Mouse (Mus musculus) cerebellum, postnatal 4 days (tissue): ENCODE data around the gene Ptprd.

Source experiments
- DNase-seq, 2 experiments: peaks; one replicate each; pipeline ENCODE4 v3.0.0; 2022; ENCODE audit warnings: low spot score in 2 of 2, mixed read lengths in 1 of 2

Ptprd gene

DNA sequence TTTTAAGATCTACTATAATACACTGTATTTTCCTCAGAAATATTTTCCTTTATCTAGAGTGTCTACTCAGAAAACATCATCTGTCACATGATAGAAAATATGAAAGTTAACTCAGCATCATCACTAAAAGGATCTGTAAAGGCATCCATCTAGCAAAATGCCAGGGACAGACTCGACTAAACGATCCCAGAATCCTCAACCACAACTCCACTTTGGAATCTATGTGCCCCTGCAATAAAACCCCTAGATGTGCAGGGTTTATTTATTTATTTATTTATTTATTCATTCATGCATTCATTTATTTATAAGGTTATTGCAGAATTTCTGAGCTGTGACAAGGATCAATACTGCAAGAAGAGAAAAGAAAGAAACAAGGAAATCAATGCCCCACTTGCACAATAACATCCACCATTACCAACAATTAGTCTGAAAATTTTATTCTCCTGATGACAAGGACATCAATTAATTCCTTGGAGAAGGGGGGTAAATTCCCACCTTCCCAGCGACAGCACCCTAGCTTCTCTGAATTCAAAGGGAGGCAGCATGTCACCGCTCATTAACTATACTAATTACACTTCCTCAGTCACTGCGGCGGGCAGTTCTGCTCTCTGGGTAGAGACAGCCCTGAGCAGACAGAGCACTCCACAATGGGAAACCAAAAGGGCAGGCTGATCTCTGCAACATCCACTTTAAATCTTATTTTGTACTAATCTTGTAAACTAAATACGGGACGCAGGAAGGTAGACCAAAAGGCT lies 2186.0 kb downstream of the Ptprd start:
- DNase-seq: no peak

DNA sequence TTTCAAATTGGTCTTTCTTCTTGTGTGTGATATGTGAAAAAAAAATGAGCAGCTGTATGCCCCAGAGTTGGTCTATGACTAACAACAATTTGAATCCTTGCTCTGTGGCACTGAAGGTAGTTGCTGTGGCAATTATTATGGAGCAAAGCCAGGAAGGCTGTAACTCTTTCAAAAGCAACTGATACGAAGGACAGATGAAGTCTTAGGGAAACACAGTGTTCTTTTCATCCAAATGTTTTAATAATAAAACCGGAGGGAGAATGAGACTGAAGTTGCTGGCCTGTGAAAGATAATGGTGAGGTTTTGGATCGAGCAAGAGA lies 2187.3 kb downstream of the Ptprd start:
- DNase-seq: no peak

DNA sequence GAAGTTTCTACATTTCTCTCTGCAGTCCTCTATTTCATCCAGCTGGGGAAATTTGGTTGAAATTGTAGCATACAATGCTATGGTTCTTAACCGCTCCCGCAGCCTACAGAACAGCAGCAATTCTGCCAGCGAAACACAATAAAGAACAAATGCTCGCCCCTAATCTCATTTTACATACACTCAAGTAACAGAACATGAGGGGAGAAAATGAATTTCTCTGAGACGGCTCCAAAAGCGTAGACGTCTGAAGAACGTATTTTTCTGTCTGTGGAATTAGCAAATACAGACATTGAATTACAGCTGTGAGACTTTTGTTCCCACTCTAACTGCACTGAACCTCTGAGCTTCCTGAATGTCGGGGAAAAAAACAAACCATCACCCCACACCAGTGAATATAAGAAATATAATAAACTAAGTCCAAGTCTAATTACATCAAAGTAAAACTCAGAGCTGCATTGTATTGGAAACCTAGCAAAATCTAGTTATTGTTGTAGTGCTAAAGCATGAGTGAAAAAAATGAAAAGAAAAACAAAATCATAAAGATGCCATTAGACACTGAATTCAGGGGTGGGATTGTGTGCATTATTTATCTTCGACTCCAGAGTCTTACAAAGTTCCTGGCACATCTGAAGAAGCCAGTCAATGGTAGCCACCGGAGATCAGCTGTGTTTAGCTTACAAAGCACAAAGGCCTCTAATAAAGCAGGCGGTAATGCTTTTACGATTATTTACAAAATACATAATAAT lies 2187.8 kb downstream of the Ptprd start:
- no peak for DNase-seq

DNA sequence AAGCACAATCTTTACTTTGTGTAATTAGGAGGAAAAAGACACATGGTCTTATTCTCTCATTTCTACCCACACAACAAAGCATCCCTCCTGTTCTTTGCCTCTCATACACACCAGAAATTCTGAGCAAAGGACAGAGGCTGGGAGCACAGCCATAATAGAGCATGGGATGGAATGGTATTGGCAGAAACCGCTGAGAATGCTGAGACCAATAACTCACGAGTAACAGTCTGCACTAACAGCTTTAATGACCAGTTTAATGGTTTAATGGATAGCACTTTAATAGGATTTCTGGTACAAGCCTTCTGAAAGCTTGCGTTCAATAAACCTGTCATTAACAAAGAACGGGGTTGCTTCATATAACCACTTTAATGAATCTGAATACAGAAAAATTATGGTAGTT lies 2190.1 kb downstream of the Ptprd start:
- no peak for DNase-seq

DNA sequence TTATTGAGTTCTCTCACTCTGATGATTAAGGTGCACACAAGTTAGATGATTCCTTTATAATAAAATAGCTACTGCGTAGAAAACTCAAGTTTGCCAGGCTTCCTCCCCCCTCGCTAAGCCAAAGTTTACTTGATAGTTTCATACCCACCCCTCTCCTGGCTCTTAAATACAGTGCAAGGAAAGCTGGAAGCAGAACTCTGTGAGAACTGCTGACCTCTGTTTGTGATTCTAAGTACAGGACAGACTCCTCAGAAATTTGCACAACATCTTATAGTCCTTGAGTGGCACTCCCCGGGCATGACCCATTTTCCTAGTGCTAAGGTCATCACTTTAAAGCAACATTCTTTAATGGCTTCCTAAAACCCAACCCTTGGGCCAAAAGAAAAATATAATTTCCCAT lies 2196.7 kb downstream of the Ptprd start:
- DNase-seq: no peak

DNA sequence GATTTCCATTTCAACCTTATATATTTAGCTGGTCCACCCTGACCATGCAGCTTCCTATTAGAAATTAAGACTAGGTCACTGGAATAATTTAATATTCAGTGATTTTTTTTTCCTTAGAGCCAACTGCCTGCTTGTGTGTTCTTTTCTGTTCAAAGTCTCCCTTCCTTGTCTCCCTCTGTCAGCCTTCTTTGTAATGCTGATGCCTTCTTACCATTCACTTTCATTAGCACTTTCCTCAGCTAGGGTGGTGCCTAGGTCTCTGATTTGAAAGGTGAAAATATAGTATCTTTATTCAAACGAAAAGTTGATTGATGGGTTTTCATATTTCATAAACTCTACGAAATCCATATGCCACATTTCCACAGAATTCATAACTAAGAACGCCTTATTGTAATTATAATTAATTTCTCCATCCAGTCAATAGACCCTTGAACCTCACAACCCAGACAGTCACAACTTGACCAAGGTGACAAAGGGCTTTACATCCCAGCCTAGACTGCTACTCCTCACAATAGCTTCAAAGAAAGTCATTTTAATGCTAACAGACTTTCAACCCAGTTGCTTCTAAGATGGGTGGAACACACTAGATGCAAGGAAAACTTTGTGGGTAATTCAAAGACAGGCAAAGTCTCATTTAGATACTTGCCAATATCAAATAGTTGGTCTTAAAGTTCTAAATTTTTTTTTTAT lies 2197.5 kb downstream of the Ptprd start:
- DNase-seq: no peak

DNA sequence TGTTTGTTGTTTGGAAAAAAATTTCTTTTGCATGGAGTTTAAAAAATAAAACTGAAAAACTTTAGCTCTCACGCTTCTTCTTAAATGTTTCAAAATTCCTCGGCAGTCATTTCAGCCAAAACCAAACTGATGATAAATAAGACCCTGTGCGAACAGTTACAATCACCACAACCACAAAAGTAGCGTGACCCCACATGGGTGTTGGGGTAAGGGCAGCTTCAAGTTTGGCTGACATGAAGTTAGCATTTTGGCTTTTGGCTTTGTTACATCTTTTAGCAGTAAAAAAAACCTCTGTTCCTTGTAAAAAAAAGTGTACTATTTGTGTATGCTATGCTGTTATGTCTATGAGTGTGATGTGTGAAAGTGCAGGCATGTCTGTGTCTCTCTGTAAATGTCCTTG lies 2203.2 kb downstream of the Ptprd start:
- no peak for DNase-seq

DNA sequence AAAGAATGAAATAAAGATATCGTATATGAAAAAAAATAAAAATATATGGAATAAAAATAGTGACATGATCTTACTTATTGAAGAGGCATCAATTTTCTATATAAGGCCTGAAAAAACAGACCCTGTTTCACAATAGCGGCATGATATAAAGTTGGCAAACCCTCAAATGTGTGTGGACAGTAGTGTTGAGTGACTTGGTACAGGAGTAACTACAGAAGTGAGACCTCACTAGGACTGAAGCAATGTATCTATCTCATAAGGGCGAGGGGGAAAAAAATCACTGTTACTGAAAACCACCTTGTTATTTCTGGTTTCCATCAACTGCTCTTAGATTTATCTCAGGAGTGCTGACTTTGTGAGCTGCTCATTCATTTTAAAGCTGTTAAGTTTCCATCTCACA lies 2204.5 kb downstream of the Ptprd start:
- no peak for DNase-seq

DNA sequence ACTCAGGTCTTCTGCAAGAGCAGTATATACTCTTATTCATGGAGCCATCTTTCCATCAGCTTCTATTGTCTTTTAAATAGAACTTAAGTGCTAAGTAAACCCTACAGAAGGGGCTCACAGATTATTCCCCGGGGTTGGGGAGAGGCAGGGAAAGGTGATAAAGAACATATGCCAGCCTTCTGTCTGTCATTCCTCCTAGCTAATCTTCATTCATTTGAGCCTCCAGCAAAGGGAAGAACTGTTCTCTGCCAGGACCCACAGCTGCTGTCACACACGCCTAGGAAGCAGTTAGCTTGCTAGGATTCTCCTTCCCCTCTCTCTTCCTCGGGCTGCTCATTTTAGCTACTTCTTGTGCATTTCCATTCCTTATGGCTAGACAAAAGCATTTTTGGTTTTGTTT lies 2205.0 kb downstream of the Ptprd start:
- DNase-seq: no peak

DNA sequence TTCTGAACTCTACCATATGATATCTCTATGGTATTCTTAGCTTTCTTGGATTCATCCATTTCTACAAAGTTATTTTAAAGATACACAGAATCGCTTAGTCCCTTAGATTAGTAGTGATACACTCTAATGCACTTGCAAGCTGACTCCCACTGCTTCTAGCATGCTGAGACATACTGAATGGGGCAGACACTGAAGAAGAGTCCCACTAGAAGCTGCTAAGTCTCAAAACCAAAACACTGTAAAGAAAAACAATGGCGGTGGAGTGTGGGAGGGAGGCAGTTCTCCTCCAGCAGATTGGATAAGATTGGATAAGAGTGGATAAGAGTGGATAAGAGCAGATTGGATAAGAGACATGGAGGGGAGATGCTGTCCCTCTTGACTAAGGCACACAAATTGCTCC lies 2207.6 kb downstream of the Ptprd start:
- no peak for DNase-seq

DNA sequence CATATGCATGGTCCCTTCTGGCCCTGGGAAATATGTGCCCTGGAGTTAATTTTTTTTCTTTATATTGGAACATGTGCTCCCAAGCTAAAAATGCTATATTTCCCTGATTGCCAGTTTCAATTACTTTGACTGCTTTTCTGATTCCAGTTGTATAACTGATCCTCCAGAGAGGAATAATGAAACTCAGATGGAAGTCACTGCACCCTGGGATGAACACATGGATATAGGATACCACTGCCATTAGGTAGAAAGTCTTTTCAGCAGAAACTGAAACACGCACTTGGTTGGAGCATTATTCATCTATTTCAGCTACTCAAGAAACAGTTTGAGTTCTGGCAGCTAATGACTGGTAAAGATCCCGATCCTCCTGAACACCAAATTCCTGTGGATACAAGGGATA lies 2211.5 kb downstream of the Ptprd start:
- DNase-seq: no peak

DNA sequence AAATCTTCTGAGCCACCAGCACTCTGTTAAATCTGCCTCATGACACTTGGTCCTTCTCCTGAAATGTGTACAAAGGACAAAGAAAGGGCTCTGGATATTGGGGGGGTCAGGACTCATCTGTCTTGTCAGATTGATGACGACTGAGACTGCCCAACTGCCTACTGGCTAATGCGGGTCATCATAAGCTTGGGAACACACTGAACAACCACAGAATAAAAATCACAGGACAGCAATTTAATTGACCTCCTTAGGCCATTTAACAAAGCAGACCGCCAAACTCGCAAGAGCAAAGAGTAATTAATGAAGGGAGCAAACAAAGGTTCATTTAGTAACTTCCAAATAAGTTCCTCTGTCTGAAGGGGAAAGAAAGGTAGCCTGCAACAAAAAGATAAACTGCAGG lies 2215.9 kb downstream of the Ptprd start:
- no peak for DNase-seq

DNA sequence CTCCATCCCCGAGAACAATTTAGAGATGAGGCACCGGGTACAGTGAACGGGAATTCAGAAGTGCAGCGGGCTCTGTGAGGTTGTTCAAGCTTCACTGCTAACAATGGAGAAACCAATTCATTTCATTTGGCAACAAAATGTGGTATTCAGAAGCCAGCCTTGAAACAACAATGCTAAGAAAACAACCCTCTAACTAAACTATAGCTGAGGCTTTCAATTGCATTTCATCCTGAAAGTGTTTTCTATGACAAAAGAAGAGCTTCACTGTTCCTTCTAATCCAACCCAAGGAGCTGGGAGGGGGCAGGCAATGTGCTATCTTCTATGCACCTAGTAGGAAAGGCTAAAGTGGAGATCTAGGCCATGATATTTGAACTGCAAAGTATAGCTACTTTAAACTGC lies 2217.2 kb downstream of the Ptprd start:
- no peak for DNase-seq

DNA sequence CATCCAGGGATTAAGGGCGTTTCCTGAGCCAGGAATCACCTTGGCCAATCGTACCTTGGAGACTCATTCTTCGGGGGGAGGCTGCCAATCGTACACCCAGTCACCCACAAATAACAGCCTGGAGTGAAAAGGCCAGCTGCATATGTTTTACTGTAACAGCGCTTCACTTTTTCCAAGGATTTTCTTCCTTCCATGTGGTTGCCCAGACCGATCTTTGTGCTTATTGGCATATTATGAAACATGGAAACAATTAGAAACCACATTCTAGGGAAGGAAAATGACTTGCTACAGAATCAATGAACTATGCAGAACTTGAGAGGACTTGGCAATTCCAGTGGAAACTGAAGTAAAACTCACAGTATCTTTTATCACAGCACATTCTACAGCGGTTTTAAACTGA lies 2218.7 kb downstream of the Ptprd start:
- DNase-seq: no peak

DNA sequence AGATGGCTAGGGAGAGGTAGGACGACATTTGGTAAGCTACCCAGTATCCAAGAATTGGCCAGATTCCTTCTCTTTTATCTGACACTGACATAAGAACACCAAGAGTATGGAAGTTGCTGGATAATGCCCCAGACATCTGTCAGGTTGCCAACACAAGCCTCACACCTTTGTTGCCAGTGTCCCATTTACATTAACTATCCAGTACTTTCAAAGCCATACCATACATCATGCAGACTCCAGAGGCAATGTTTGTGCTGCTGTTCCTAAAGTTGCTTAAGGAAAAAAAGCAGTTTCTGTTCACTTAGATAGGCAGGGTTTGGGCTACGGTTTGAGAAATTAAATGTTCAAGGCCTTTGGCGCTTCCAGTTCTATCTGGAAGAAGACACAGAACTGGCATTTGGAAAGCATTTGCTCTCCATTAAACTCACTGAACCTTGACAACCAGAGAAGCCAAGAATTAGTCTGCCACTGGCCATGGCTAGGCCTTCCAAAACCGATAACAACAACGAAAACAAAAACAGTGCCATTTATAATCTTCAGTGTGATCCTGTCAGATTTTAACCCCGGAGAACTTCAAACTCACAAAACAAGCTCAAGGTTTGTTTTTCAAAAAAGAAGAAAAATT lies 2220.0 kb downstream of the Ptprd start:
- DNase-seq: no peak

DNA sequence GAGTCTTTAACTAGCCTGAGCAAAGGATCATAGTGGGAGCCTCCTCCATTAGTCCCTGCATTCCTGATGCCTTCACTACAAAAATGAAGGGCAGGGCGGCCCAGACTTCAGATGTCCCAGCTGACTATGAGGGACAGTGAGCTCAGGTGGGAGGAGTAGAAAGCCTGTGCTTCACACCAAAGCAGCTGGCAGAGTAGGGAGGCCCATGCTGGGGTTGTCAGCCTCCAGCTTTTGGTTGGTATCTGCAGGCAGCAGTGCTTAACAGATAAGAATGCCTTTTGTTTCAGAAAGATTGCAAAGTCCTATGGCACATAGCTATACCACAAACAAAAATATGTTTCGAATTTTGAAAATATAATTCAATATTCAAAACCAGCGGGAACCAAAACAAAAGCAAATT lies 2237.0 kb downstream of the Ptprd start:
- no peak for DNase-seq

DNA sequence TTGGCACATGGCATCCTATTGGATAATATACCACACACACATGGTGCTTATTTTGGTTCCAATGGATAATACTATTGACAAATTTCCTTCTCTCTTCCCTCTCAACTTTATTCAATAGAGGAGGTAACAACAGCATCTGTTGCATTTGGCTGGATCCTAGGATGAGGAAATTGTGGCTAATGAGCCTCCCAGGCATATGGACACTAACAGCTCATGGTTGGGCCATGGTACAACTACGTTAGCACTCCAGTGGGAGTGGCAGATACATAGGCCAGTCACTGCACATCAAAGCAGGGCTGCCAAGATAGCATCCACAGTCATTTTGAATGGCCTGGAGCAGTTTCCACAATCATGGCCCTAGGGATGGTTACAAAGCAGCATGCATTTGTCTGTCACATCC lies 2238.4 kb downstream of the Ptprd start:
- DNase-seq: no peak

DNA sequence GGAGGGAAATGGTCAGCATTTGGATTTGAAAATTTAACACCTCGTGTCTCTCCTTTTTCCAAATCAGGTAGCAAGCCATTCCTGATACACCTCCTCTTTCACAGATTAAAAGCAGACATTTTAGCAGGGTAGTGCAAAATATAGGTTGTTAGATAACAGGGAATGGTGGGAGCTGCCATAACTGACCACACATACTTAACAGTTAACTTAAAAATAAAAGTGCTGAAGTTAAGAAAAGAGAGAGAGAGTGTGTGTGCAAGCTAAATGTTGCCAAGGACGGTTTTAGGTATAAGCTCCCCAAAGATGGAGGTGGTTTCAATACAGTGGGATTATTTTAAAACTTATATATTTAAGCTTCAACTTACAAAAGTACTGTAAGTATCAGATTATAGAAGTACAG lies 2241.8 kb downstream of the Ptprd start:
- DNase-seq: no peak

DNA sequence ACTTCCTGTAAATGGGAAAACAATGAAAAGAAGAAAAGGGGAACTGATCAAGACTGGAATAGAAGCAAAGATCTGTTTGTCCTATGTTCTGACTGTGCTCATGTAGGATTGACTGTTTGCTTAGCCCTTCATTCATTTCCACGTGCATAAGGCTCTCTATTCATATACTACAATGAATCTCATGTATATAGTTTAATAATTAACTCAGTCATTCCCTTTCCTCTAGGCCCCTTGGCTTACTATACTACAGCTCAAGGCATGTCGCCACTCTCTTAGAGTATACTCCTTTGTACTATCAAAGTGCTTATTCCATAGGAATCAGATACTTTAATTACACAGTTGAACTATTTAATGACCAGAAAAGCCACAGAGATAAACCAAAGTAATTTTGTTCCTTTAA lies 2243.1 kb downstream of the Ptprd start:
- DNase-seq: no peak

DNA sequence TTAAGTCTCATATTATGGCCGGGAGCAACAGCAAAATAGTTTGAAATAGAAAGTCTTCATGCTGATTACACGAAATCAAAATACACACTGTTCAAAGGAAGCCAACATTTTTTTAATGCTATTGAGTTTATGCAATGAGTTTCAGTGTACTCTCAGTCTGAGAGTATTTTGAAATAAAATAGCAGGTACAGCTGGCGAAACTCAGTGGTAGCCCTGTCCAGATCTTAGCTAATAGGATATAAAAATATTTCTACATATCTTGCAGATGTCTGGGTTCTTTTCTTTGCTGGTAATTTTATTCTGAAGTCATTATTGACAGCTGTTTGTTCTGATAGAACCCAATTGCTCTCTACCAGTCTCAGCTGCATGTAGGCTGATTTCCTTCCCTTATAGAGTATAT lies 2246.0 kb downstream of the Ptprd start:
- DNase-seq: no peak

DNA sequence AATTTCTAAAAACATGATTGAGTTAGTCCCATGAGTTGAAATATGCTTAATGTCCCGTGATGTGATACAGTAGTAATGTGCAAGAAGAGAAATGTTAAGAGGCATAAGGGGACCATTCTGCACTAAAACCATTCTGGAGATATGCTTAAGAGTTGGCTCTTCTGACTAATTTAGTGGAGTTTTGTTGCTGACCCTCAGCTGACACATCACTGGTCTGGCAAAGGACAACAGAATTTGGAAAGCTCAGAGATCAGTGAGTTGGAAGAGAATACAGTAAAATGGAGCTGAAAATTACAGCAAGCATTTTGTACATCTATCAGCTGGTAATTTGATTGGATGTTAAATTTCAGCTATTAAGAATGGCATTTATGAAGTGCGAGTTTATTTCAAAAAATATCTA lies 2248.8 kb downstream of the Ptprd start:
- DNase-seq: no peak

DNA sequence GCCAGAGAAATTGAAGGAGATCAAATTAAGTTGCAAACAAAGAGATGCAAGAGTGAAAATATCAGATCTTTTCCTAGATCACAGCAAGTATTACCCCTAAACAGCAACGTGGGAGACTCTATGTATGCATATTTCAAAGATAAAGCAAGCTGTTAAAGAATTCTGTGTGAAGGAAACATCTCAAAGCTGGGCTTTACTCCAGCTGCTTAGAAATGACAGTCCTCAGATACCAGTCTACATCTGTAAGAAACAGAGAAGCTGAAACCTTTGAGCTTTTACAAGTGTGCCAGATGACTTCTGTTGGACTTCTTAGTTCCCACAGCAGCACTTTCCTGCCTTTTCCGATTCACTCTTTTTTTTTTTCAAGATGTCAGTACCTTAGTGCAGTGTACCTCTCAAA lies 2249.9 kb downstream of the Ptprd start:
- DNase-seq: no peak
